Mouse (Mus musculus): ENCODE data around the gene Pisd.
A peak's percentile ranks its signal among the peaks of the same experiment; 100 is the strongest.
"Not testable (repeated sequence)": the region's sequence is repeated elsewhere in the genome, so short reads cannot be mapped to it uniquely, and the experiment has no call there.

Pisd gene

DNA sequence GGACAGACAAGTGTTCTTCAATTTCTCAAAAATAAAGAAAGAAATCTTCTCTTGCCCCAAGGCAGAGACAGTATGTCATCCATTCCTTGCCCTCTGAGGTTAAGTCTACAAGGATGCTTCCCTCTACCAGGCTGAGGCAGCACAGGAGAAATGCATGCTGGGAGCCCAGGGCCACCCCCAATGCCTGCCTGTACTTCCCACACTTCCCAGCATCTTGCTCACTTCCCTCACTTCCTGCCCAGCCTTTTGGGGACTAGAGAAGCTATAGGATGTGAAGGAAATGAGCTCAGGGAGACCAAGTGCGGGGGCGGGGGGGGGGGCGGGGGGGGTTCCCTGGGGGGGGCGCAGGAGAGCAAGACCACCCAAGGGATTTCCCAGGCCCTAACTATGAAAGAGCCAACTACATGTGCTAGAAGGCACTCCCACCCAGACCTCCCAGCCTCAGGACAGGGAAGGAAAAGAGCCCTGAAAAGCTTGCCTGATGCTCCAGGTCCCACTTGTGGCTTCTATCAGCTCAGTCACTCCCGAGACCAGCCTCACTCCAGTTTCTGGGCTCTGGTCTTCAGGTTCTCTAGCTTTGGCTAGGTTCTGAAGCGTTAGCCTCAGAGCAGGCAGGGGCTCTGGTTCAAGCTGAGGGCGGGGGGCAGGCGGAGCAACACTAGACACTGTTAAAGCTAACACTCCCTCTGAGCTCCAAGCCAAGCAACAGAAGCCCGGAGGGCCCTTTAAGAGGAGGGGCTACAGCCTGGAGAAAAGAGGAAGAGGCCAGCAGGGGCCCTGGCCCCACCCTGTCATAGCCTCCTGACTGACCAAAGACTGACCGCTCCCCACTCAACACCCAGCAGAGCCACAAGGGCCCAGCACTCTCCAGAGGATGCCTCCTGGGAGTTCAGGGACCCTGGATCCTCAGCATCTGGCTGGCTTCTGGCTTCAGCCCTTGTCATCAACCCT is 39.5 kb downstream of the Pisd start:
- DNase-seq, result peak; percentile 47

DNA sequence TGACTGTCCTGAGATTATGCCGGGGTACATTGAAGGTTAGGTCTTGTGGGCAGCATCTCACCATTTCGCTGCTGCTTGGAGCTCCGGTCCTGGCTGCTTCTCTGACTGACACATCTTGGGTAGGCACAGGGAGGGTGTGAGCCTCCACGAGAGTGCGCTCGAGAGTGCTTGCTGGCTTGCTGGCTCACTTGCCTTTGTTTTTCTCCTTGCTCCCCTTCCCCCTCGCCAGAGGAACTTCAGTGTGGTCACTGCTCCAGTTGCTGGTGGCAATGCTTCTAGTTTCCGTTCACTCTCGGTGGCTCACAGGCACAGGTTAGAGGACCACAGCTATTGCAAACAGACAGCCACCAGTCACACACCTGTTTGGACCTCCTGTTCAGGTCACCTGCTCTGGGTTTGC is 43.3 kb downstream of the Pisd start:
- DNase-seq, result peak; percentile 84

DNA sequence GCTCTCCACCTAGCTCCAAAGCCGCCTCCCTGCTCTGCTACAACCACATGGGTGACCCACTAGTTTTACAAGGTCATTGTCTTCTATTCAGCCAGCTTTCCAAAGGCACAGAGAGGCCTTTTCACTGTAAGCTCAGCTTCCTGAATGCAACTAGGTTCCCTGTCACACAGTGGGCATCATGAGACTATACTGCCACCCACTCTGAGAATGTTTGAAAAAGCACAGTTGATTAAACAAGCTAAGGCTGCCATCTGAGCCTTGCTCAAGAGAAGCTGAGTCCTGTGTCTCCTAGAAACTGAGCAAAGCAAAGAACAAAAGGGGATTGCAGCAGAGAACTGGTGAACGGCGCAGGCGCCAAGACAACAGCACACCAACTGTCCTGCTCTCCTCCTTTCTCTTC is 44.1 kb downstream of the Pisd start:
- peak; percentile 29 for DNase-seq

DNA sequence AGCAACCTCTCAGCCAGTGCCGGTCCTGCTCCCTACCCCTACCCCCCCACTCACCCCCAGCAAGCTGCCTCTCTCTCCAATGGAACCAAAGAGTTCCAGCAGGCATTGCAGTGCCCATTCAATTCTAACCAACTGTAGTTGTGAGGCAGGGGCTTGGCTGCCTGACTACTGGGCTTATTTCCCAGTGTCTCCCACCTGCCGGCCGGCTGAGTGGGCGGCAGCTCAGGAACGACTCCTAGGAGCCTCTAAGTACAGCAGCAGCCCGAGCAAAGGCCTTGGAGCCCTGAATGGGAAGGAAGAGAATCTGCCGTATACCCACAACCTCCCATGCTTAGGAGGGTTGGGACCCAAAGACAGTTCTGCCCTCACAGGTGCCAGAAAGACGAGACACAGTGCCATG is 44.6 kb downstream of the Pisd start:
- DNase-seq, result peak; percentile 30

DNA sequence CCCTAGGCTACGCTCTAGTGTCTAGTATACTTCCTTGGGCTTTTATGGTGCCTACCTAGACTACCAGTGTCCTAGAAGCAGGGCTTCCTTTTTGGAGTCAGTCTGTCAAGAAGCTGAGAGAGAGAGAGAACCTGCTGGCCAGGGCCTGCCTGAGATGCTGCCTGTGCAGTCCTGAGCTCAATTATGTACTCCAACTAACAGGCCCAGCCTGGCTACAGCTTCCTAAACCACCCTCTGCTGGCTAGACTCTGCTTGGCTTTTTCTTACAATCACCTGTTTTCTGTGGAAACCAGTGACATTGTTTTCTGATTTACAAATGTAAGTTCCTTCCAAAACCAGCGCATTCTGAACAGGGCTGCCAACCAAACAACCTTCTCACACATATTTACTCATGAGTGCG is 45.3 kb downstream of the Pisd start:
- no peak for DNase-seq

DNA sequence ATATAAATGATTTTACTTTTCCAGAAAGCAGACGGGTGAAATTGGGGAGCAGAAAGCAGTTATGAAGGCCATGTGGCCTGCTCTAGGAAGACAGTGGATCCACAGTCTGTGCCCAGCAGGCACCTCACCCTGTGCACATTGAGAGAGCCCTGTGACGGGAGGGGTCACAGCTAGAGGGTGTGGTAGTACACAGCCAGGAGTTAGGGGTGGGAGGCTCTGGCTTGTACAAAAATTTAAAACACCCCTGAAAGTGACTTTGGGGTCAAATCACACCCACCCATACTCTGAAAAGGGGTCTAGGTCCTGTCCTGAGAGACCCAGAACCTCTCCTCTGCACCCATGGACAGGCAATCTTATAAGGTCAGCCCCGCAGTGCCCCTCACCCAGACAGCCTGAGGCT is 48.7 kb downstream of the Pisd start:
- DNase-seq, result not testable (repeated sequence)

DNA sequence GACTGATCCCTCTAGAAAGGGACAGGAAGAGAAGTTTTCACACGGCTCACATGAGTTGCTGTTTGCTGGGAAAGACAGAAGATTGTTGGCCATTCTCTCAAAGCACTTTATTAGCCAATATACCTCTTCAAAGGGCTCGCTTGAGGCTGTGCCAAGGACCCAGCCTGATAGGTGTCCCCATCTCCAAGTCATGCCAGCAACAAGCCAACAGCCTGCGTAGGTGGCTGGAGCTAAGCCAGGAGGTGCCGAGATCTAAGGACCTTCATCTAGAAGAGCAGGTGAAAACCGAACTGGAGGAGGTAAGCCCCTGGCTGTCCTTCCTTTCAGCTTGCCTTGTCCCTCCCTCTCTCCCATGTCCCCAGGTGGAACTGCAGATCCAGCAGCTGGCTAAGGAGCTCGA is 49.7 kb downstream of the Pisd start:
- DNase-seq, result no peak

DNA sequence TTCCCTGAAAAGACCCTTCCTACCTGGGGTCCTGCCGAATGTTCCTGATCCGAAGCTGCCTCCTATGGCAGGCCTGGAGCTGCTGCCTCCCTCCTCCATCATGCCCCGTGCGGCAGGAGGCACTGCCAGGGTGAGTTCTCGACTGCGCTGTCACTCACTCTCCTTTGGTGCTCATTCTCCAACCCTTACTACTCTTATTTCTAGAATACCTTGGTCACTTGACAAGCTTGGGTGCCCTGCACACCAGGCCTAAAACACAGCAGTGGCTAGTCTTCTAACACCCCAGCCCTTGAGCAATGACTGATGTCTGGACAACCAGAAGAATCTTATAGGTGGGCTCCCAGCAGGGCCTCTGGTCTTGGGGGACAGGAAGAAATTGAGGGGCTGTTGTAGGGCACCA is 51.6 kb downstream of the Pisd start:
- not testable (repeated sequence) for DNase-seq

DNA sequence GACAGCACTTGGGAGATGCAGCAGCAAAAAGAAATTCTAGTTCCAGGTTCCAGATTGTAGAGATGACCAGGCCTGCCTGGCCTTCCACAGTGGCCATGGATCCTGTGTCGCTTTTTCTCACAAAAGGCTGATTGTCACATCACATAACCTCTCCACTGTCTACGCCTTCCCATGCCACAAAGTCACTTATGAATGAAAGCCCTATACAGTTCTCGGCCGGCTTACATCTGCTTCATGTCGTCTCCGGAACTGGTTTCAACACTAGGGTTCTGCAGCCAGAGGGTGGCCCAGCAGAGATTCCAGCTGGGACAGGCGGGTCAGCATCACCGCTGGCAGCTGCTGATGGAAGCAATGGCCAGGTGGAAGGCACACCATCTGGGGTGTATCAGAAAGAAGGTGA is 56.6 kb downstream of the Pisd start:
- DNase-seq, result no peak

DNA sequence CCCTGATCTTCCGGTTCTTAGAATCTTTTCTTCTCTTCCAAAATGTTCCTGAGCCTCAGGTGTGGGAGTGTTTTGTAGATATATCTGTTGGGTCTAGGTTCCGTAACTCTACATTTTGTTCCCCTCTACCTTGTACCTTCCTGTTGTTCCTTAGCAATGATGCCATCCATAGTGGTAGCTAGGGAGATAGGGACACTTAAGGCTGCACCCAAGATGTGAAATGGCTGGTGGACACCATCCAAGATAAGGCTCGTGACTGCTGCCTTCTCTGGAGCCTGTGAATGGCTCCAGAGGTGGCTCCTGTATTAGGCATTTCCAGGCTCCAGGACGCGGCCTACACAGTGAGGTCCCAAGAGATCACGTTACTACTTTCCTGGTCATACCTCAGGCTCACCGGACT is 57.1 kb downstream of the Pisd start:
- DNase-seq, result no peak

DNA sequence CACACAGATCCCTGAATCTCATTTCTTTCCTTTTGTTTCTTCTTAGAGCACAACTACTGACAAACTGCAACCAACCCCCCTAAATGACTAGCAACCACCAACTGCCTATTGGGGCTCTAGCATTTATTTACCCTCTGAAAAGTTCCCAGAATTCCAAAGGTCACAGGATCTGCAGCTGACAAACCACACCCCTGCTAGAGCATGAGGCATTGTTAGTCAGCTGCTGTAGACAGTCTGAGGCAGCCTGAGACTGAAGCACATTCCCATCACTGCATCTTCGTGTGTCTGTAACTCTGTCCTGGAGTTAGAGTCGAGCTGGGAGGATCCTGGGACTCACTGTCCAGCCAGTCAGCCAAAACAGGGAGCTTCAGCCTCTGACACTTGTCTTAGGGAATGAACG is 60.0 kb downstream of the Pisd start:
- DNase-seq, result not testable (repeated sequence)

DNA sequence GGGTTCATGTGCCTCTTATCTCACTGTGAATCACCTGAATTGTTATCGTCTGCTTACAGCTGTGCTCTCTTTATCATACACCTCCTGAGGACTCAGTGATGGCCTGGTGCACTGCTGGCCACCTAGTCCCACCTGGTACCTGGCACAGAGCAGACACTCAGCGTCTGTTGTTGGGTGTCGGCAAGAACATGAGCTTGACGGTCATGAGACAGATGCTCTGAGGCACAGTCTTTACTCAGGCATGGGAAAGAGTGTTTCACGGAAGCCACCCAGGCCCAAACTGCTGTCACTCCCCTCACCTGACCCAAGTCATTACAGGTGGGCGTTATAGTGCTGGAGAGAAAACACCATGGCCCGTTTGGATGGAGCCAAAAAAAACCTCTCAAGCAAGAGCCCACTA is 61.5 kb downstream of the Pisd start:
- no peak for DNase-seq

DNA sequence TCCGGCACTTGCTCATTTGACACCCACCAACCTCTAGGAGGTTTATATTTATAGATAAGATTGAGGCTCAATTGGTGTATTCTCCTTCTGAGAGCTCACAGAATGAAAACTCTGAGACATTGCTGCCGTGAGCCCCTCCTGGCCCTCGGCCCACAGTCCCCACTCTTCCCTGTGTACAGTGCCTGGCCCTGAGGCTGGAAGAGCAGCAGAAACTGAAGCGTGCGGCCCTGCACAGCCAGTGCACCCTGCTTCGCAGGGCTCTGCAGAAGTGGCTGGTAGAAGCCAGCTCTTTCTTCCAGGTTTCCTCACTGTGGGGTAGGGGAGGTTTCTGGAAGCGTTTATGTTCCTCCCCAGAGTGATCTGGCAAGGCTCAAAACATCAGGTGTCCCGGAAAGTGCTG is 62.7 kb downstream of the Pisd start:
- not testable (repeated sequence) for DNase-seq

DNA sequence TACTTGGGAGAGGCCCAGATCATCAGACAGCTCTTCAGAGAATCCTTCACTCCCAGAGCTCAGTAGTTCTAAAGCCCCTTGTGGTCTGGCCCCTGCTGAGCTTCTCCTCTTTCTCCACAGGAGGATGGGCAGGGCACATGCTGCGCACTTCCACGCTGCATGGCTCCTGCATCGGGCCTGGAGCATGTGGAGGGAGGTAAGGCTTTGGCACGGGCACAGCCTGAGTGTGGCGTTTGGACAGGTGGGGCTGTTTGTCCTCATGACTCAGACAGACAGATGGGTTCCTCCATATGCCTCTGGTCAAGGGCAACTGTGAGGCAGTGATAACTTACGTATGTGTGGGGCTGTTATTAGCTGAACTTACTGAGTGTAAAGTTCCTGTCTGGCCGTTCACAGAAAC is 63.2 kb downstream of the Pisd start:
- no peak for DNase-seq

DNA sequence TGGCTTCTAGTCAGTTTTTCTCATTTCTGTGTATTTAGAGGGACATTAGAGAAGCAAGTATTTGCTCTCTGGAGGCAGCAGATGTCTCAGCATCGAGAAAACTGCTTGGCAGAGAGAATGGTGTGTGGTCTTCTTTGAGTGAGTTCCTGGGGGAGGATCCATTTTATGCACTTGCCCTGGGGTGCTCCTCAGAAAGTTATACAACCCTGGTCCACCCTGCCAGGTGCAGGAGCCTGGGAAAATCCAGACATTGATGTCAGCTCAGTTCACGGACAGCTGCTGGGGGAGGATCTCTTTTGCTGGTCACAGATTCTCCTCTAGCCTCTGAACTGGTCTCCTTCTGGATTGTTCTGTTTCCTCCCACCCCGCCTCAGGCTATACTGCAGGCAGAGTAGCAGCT is 64.1 kb downstream of the Pisd start:
- DNase-seq, result no peak

DNA sequence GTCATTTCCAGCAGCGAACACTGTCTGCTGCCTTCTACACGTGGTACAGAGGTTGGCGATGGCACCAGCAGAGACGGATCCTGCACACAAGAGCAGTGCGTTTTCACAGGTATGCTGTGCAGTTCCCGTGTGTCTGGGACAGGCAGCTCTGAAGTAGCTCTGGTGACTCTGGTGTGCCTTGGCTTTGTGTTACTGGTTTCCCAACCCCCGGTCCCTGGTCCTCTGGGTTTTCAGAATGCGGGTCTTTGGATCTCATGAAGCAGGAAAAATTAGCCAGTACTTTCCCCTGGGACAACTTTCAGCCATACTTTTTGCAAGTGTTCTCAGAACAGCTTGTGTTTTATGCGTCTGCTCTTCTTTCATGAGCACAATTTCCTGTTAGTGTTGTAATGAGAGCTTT is 65.0 kb downstream of the Pisd start:
- no peak for DNase-seq

DNA sequence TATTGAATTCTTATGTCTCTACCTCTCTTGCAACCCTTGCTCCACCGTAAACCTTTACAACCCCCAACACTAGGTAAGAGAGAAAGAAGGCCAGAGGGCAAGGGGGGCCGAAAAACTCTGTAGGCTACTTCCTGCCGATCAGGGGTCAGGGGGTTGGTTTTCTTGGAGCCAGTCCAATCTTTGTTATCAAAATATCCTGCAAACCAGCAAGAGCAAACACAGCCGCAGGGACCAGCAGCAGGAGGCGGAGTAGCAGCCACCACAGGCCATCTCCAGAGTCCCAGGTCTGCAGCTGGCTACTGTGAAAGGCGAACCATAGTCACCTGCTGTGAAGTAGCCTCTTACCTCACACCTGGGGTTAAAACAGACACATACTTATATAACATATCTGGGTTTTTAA is 66.5 kb downstream of the Pisd start:
- no peak for DNase-seq

DNA sequence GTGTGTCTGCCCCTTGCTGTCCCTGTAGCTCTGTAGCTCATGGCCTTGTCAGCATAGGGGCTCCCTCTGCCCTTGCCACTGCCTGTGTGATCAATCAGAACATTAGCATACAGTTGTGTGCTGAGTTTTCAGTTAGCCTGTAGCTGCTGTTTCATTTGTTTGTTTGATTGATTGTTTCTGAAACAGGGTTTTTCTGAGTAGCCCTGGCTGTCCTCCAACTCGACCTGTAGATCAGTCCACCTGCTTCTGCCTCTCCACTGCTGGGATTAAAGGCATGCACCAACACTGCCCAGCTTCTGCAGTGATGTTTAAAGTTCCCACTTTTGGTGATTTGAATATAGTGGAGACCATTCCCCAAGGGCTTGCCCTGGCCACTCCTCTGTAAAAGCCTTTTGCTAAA is 67.7 kb downstream of the Pisd start:
- DNase-seq, result no peak

DNA sequence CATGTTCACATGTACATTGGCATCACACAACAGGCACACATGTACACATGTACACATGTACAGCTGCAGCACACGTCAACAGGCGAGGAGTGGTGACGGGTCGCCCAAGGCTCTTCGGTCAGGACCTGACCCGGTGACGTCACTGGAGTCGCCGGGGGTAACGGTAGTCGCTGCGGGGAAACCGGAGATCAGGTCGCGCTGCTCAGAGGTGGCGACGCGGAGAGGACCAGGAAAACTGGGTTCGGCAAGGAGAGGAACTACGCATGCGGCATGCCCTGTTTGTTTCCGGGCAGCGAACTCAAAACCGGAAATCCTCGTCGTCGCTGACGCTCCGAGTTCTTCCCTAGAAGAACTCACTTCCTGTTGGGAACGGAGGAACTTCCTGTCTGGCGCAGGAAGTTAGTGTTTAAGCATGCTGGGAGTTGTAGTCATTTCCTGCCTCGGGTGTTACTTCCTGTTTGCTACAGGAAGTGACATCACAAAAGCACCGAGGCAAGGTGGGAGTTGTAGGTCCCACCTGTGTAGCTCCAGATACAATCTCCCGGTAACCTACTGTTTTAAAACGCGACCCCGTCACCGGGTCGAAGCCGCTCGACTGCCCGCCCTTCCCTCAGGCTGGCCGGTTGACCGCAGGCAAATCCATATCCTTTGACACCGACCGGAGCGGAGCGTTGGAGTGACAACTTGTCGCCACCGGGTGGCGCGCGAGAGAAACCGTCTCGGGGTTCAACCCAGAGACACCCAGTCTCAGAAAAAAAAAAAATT is 71.6 kb downstream of the Pisd start:
- DNase-seq, result peak; percentile 85

DNA sequence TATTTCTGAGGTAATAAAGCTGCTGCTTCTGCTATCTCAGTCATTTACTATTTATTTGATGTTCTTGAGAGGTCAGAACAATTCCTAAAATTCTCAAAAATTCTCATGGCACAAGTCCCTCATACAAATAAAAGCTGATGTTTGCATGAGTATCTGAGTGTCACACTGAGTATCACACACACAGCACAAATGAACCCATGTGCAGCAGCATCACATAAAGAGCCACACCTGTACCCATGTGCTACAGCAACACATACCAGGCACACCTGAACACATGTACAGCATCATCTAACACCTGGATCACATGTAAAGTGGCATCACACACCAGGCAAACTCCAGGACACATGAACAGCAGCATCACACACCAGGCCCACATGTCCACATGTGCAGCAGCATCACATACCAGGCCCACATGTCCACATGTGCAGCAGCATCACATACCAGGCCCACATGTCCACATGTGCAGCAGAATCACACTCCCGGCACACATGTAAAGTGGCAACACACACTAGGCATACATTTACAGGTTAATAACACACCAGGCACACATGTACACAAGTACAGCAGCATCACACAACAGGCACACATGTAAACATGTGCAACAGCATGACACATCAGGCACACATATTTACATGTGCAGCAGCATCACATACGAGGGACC is 72.3 kb downstream of the Pisd start:
- no peak for DNase-seq

DNA sequence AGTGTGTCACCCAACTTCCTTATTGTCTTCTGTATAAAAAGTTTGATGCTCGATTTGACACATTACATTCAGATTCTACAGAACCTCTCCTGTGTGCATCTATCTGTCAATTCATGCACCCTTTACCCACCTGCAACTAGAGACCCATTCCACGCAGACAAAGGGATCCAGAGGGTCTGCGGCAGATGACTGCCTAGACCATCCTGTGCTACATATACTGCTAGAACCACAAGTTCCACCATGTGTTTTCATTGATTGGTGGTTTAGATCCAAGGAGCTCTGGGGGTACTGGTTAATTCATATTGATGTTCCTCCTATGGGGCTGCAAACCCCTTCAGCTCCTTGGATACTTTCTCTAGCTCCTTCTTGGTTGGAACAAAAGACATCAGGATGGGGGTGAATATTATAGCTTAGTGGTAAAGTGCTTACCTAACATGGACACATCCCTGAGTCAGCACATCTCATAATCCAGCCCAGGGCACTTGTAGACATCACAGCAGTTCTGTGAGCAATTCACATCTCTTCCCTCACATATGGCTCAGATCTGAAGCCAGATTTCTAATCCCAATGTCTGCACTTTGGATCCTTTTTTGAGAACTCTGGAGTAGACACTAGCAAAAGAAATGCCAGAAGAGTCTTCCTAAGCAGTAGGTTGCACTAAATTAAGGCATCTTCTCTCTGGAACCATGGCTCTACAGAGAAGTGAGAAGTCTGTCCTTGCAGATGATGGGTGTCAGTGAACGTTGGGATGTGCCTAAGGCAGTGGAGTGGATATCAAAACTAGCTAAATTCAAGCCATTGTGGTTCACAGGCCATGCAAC is 73.0 kb downstream of the Pisd start:
- DNase-seq, result no peak

DNA sequence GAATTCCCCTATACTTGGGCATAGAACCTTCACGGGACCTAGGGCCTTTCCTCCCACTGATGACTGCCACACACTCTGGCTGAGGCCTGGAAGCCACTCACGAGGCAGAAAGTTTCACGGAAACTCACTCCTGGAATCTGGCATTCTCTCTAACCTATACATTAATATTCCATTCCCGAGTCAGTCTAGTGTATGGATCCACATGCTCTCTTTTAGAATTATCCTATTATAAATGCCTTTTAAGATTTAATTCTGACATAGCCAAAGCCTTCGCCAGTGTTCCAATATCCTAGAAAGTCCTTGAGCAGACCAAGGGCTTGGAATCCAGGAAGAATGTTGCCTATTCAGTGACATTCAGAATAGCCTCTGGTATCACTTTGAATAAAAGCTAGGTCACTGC is 74.0 kb downstream of the Pisd start:
- no peak for DNase-seq

All from right cerebral cortex, postnatal 14 days (tissue).